Mouse (Mus musculus) lung, embryonic 14.5 days (tissue): ENCODE measurements around the gene Smarcd3. TPM values are rescaled to one million over a fixed set of nuclear protein-coding genes. Genes with fewer than 3 reads are reported as not detected.

Experiments
- ATAC-seq: fragments of 200-750 bp; cut with Nextera tagmentation; 2 replicates; pipeline ENCODE4 v1.8.0; 2017; ENCODE audit warnings: mild to moderate bottlenecking, moderate TSS enrichment, moderate library complexity; ENCODE audit not compliant: insufficient read depth
- DNase-seq: peaks from one replicate; pipeline ENCODE4 v3.0.0-alpha.2; 2015
- H3K27ac ChIP-seq: fragments of 300-500 bp; sonication (generic); 2 replicates; pipeline ENCODE4 v1.5.1; 2014; ENCODE audit warnings: low read depth, mild to moderate bottlenecking, moderate library complexity
- H3K27me3 ChIP-seq: fragments of 300-500 bp; sonication (generic); 2 replicates; pipeline ENCODE4 v1.6.1; 2014; ENCODE audit warnings: low read length, control low read depth; ENCODE audit not compliant: insufficient read depth
- H3K36me3 ChIP-seq: fragments of 300-500 bp; sonication (generic); 2 replicates; pipeline ENCODE4 v1.6.1; 2014; ENCODE audit warnings: control low read depth; ENCODE audit not compliant: insufficient read depth
- H3K4me1 ChIP-seq: fragments of 300-500 bp; sonication (generic); 2 replicates; pipeline ENCODE4 v1.6.1; 2014; ENCODE audit warnings: antibody characterized with exemption, control low read depth; ENCODE audit not compliant: insufficient read depth
- H3K4me2 ChIP-seq: fragments of 300-500 bp; sonication (generic); 2 replicates; pipeline ENCODE4 v1.6.1; 2014; ENCODE audit warnings: mild to moderate bottlenecking
- H3K4me3 ChIP-seq: fragments of 300-500 bp; sonication (generic); 2 replicates; pipeline ENCODE4 v1.5.1; 2014; ENCODE audit warnings: low read depth, low read length
- H3K9ac ChIP-seq: fragments of 300-500 bp; sonication (generic); 2 replicates; pipeline ENCODE4 v1.6.1; 2014
- H3K9me3 ChIP-seq: fragments of 300-500 bp; sonication (generic); 2 replicates; pipeline ENCODE4 v1.6.1; 2016; ENCODE audit warnings: low read depth, low read length, control low read depth
- CTCF ChIP-seq: IDR thresholded peaks from 2 replicates; pipeline ENCODE4 v1.5.1; 2016; ENCODE audit warnings: antibody characterized with exemption, low read depth
- WGBS: fragments of 180-500 bp; shearing (Covaris S2); extraction: QIAGEN DNeasy Blood & Tissue Kit; methylation state at CpG from one replicate; pipeline ENCODE4 v1.1.7; 2014; 5-methylcytosine and 5-hydroxymethylcytosine counted together
- polyA plus RNA-seq: library from polyadenylated mRNA; unstranded; fragments of >200 nt; fragmentation: Nextera tagmentation; extraction: Ambion mirVana; gene quantifications from 2 replicates; pipeline ENCODE4 v1.2.1, GENCODE M21; 2014

Smarcd3 gene
- polyA plus RNA-seq, 1 experiment from 2014 or later, result 37.2 TPM

GRCm38 (mm10) chr5:24636987-24637386 lies 12.8 kb upstream of the Smarcd3 start:
- 0 out of 2 replicates have a peak, but pooled peaks have one; percentile 12 for TF ChIP-seq CTCF
- Histone ChIP-seq H3K36me3 (no peaks in the 10 kb centered on the region), H3K4me1 (no peaks in the 10 kb centered on the region), H3K4me2 (no peak overlapping the region), H3K27ac (no peak overlapping the region), H3K9me3 (no peaks in the 10 kb centered on the region), H3K4me3 (no peak overlapping the region), H3K27me3 (no peaks in the 10 kb centered on the region), H3K9ac (no peak overlapping the region)
- 69% methylated on average over 4 of the region's 4 CpGs for WGBS
- DNase-seq (no peak), ATAC-seq (no peak)

- Histone ChIP-seq H3K27me3 (no peaks in the 10 kb centered on the region), H3K9ac (no peak overlapping the region), H3K4me3 (no peak overlapping the region), H3K9me3 (no peaks in the 10 kb centered on the region), H3K27ac (no peak overlapping the region), H3K36me3 (no peaks in the 10 kb centered on the region), H3K4me1 (no peaks in the 10 kb centered on the region), H3K4me2 (no peak overlapping the region)
- no peak for TF ChIP-seq CTCF
- no peak for DNase-seq
- no peak for ATAC-seq
- WGBS, result 72% methylated on average over 6 of the region's 6 CpGs
Observed at GRCm38 (mm10) chr5:24635526-24636141, 11.4 kb upstream of the Smarcd3 start.

- Histone ChIP-seq H3K4me2 (no peak overlapping the region), H3K4me1 (no peaks in the 10 kb centered on the region), H3K9ac (no peak overlapping the region), H3K27me3 (no peaks in the 10 kb centered on the region), H3K36me3 (no peaks in the 10 kb centered on the region), H3K4me3 (no peak overlapping the region), H3K9me3 (no peaks in the 10 kb centered on the region), H3K27ac (no peak overlapping the region)
- ATAC-seq (no peak), DNase-seq (no peak)
- no peak for TF ChIP-seq CTCF
- WGBS, result 43% methylated on average over 1 of the region's 1 CpGs
Observed at GRCm38 (mm10) chr5:24635093-24635492, 10.9 kb upstream of the Smarcd3 start.

GRCm38 (mm10) chr5:24629712-24630111 lies 5.5 kb upstream of the Smarcd3 start:
- no peak for DNase-seq
- Histone ChIP-seq H3K9ac (no peak overlapping the region), H3K9me3 (no peaks in the 10 kb centered on the region), H3K4me2 (no peak overlapping the region), H3K4me1 (no peaks in the 10 kb centered on the region), H3K4me3 (no peak overlapping the region), H3K27me3 (peaks cover 4% of the 10 kb centered on the region), H3K36me3 (no peaks in the 10 kb centered on the region), H3K27ac (no peak overlapping the region)
- no peak for TF ChIP-seq CTCF
- 55% methylated on average over 3 of the region's 3 CpGs for WGBS
- no peak for ATAC-seq

GRCm38 (mm10) chr5:24624822-24625120 lies 560 bp upstream of the Smarcd3 start:
- 29% methylated on average over 4 of the region's 4 CpGs for WGBS
- no peak overlapping the region for H3K9ac ChIP-seq

GRCm38 (mm10) chr5:24623041-24623985 lies 898 bp downstream of the Smarcd3 start:
- H3K4me2 ChIP-seq, result peak overlapping the region; percentile 67
- no peak for TF ChIP-seq CTCF
- WGBS, result 35% methylated on average over 8 of the region's 8 CpGs
- H3K4me1 ChIP-seq, result no peaks in the 10 kb centered on the region
- H3K36me3 ChIP-seq, result no peaks in the 10 kb centered on the region
- no peak overlapping the region for H3K9ac ChIP-seq
- H3K9me3 ChIP-seq, result no peaks in the 10 kb centered on the region
- no peak for DNase-seq
- peaks cover 18% of the 10 kb centered on the region for H3K27me3 ChIP-seq
- no peak overlapping the region for H3K27ac ChIP-seq
- ATAC-seq, result 0 out of 2 replicates have a peak, but pooled peaks have one; percentile 22
- H3K4me3 ChIP-seq, result peak overlapping the region; percentile 46; the same call in 1 of the 2 replicates

More at GRCm38 (mm10) chr5:24624822-24625120, 560 bp upstream of the Smarcd3 start:
- peaks cover 18% of the 10 kb centered on the region for H3K27me3 ChIP-seq
- H3K4me2 ChIP-seq, result 0 out of 2 replicates have a peak overlapping the region, but pooled peaks have one; percentile 67
- H3K36me3 ChIP-seq, result no peaks in the 10 kb centered on the region
- 0 out of 2 replicates have a peak overlapping the region, but pooled peaks have one; percentile 46 for H3K4me3 ChIP-seq
- no peaks in the 10 kb centered on the region for H3K9me3 ChIP-seq
- H3K27ac ChIP-seq, result no peak overlapping the region
- DNase-seq (no peak), ATAC-seq (0 out of 2 replicates have a peak, but pooled peaks have one; percentile 29)
- TF ChIP-seq CTCF, result no peak
- H3K4me1 ChIP-seq, result no peaks in the 10 kb centered on the region
